Comparison of ENCODE assay signal across 9 mouse cellular contexts in genomic region chr1:86440887-86441723, GRCm38 (mm10). TPM values are rescaled to one million over a fixed set of nuclear protein-coding genes. Genes with fewer than 3 reads are reported as not detected.
DNase-seq lines count a peak whose midpoint lies in the region; ATAC-seq and TF ChIP-seq lines count a peak whose summit lies in the region.
"Had no signal": no experiment of that assay in that cellular context is flagged by ENCODE, and none has a peak within 500 bp of the region (broad histone marks: within the 10 kb centered on the region; RNA-seq: fewer than 3 reads in every experiment).

No protein-coding gene starts in this region.

- H3K4me1 ChIP-seq in forebrain, embryonic 15.5 days = peaks cover 50% of the 10 kb centered on the region
- peaks cover 48% of the 10 kb centered on the region for H3K4me1 ChIP-seq in midbrain, embryonic 15.5 days
- H3K4me1 ChIP-seq in stomach, embryonic 15.5 days = peaks cover 44% of the 10 kb centered on the region

- ATAC-seq in forebrain, embryonic 15.5 days (replicated peaks) = peak; percentile 38
- peak; percentile 38 for ATAC-seq in midbrain, embryonic 15.5 days (replicated peaks)
- ATAC-seq in stomach, embryonic 15.5 days (ENCODE audit: insufficient read depth, low FRiP score, low read depth) = peak; percentile 44

- no peaks in the 10 kb centered on the region for H3K27me3 ChIP-seq in forebrain, embryonic 15.5 days
- H3K27me3 ChIP-seq in midbrain, embryonic 15.5 days (replicated peaks) = no peaks in the 10 kb centered on the region
- no peaks in the 10 kb centered on the region for H3K27me3 ChIP-seq in stomach, embryonic 15.5 days (replicated peaks)

- peak overlapping the region; percentile 60 for H3K4me3 ChIP-seq in layer of hippocampus, adult 2 months
- peak overlapping the region; percentile 51 for H3K4me3 ChIP-seq in forebrain, embryonic 15.5 days
- peak overlapping the region; percentile 50 for H3K4me3 ChIP-seq in midbrain, embryonic 15.5 days
- peak overlapping the region; percentile 44 for H3K4me3 ChIP-seq in stomach, embryonic 15.5 days (replicated peaks)

- no peaks in the 10 kb centered on the region for H3K36me3 ChIP-seq in forebrain, embryonic 15.5 days
- H3K36me3 ChIP-seq in midbrain, embryonic 15.5 days (replicated peaks) = no peaks in the 10 kb centered on the region
- H3K36me3 ChIP-seq in stomach, embryonic 15.5 days = no peaks in the 10 kb centered on the region

- no peaks in the 10 kb centered on the region for H3K9me3 ChIP-seq in forebrain, embryonic 15.5 days
- H3K9me3 ChIP-seq in midbrain, embryonic 15.5 days = no peaks in the 10 kb centered on the region
- no peaks in the 10 kb centered on the region for H3K9me3 ChIP-seq in stomach, embryonic 15.5 days

- H3K27ac ChIP-seq in layer of hippocampus, adult 2 months = peak overlapping the region; percentile 96
- H3K27ac ChIP-seq in forebrain, embryonic 15.5 days (replicated peaks) = peak overlapping the region; percentile 100
- H3K27ac ChIP-seq in midbrain, embryonic 15.5 days = peak overlapping the region; percentile 98
- peak overlapping the region; percentile 98 for H3K27ac ChIP-seq in stomach, embryonic 15.5 days

- TF ChIP-seq CTCF in layer of hippocampus, adult 2 months (conservative IDR thresholded peaks at IDR 0.05) = no peak

- peak overlapping the region; percentile 90 for H3K4me2 ChIP-seq in forebrain, embryonic 15.5 days (replicated peaks)
- H3K4me2 ChIP-seq in midbrain, embryonic 15.5 days = peak overlapping the region; percentile 92
- H3K4me2 ChIP-seq in stomach, embryonic 15.5 days = peak overlapping the region; percentile 86

- whole genome bisulfite sequencing in forebrain, embryonic 15.5 days = 0% methylated on average over 24 of the region's 29 CpGs
- WGBS in midbrain, embryonic 15.5 days = under 1% methylated on average over 24 of the region's 29 CpGs
- WGBS in stomach, embryonic 15.5 days = under 1% methylated on average over 24 of the region's 29 CpGs

- peak overlapping the region; percentile 92 for H3K9ac ChIP-seq in forebrain, embryonic 15.5 days (replicated peaks)
- H3K9ac ChIP-seq in midbrain, embryonic 15.5 days = peak overlapping the region; percentile 79
- no peak overlapping the region for H3K9ac ChIP-seq in stomach, embryonic 15.5 days

- peak in 1 of 2 experiments; percentile 40 for DNase-seq in layer of hippocampus, adult 2 months (ENCODE audit: low spot score in 2 of 2)
- DNase-seq in layer of hippocampus, adult 9-10 months (ENCODE audit: low spot score) = no peak
- peak; percentile 65 for DNase-seq in cerebellum, adult 11-12 months
- peak; percentile 85 for DNase-seq in induced T-regulatory cell, adult 2 months (ENCODE audit: low read depth)
- DNase-seq in liver = peak; percentile 83

RNA-seq across cellular contexts. Expression of gene Tex44, which starts 15.0 kb away (rescaled TPM):
- total RNA-seq in layer of hippocampus, adult 2 months (2021) = not detected
- polyA plus RNA-seq in forebrain, embryonic 15.5 days (2015; fragmentation: Nextera tagmentation; extraction: Ambion mirVana) = not detected in 2 replicates
- polyA plus RNA-seq in midbrain, embryonic 15.5 days (2015; fragmentation: Nextera tagmentation; extraction: Ambion mirVana) = not detected in 2 replicates
- polyA plus RNA-seq in stomach, embryonic 15.5 days (2015; fragmentation: Nextera tagmentation; extraction: Ambion mirVana) = not detected in 2 replicates
- total RNA-seq: adrenal gland, adult 18-20 months had no signal

RNA-seq across cellular contexts. Expression of gene Nmur1, which starts 15.1 kb away (rescaled TPM):
- total RNA-seq in layer of hippocampus, adult 2 months (2021) = not detected
- 0.18 TPM in 1 of 2 replicates, not detected in the other for polyA plus RNA-seq in forebrain, embryonic 15.5 days (2015; fragmentation: Nextera tagmentation; extraction: Ambion mirVana)
- 0.61 TPM in 1 of 2 replicates, not detected in the other for polyA plus RNA-seq in midbrain, embryonic 15.5 days (2015; fragmentation: Nextera tagmentation; extraction: Ambion mirVana)
- polyA plus RNA-seq in stomach, embryonic 15.5 days (2015; fragmentation: Nextera tagmentation; extraction: Ambion mirVana) = not detected in 2 replicates
- total RNA-seq: adrenal gland, adult 18-20 months had no signal
